Mouse (Mus musculus): ENCODE results near the gene Icam1. TPM values are rescaled to one million over a fixed set of nuclear protein-coding genes. Genes with fewer than 3 reads are reported as not detected.
"Not testable (repeated sequence)": the region's sequence is repeated elsewhere in the genome, so short reads cannot be mapped to it uniquely, and the experiment has no call there.

The Icam1 gene
- polyA plus RNA-seq, 1 experiment from 2014 or later: 10.3 TPM

DNA sequence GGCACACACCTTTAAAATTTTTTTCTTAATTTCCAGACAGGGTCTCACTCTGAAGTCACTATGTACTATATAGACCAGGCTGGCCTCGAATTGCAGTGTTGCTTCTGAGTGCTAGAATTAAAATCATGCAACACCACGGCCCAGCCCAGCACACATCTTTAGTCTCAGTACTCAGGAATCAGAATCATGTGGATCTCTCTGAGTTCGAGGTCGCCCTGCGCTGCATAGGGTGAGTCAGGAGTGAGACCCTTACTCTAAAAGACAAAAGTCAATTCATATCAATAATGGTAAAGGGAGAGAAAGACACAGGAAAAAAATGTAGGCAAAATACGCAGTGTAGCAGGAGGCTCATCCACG, 13.5 kb upstream of the Icam1 start:
- no peaks in the 10 kb centered on the region for H3K27me3 ChIP-seq (ENCODE audit: control insufficient read depth, insufficient read depth, low read length)
- 12% methylated on average over 7 of the region's 7 CpGs for WGBS

DNA sequence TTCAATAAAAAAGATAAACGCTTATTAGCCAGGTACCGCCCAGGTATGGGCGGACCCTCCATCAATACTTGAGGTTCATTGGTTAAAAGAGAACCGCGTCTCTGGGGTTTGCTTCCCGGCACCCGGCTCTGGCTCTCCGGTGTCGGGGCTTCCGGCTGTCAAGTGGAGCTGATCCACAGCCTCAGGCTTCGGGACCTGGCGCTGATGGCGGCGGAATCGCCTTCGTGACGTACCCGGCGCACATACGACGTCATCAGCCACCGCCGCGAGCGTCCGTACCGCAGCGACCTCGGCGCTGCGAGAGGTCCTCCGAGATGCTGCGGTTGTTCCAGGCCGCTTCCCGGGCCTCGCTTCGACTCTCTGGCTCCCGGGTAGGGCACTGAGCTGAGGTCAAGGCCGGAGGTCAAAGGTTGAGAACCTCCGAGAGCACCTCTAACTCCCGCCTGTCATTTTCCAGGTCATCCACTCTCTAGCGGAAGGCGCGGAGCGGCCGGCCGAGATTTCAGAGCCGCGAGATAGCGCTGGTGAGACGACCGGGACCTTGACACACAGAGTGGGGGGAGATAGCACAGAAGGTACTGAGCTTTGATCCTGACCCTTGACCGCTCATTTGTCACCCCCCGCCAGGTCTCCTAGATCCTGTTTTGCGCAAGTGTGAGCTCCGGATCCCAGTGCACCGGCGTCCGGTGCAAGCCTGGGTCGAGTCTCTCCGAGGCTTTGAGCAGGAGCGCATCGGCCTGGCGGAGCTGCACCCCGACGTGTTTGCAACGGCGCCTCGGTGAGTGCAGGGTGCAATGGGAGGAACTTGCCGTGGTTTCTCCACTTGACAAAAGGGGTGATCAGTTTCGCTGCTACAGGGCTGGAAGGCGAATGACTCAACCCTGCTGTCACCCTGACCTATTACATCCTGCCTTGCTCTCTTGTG, 12.9 kb upstream of the Icam1 start, which contains the start of gene Mrpl4:
TSS of gene Mrpl4 (plus strand) at position 112 of the 925 bp plus-strand sequence.
- peak; percentile 86 for ATAC-seq (ENCODE audit: low FRiP score, low TSS enrichment)
- under 1% methylated on average over 72 of the region's 72 CpGs for WGBS
- Histone ChIP-seq H3K9ac (ENCODE audit: low read depth, low read length) (peak within 1 kb of the TSS; percentile 80), H3K27ac (ENCODE audit: low read depth, low read length) (peak within 1 kb of the TSS; percentile 56; the same call in 1 of the 2 replicates), H3K27me3 (ENCODE audit: control insufficient read depth, insufficient read depth, low read length) (no peaks in the 10 kb centered on the region), H3K4me1 (ENCODE audit: control insufficient read depth, insufficient read depth, low read length) (no peaks in the 10 kb centered on the region), H3K4me3 (ENCODE audit: low read length) (peak within 1 kb of the TSS; percentile 86), H3K4me2 (replicated peaks; ENCODE audit: low read depth, low read length) (peak within 1 kb of the TSS; percentile 84), H3K9me3 (ENCODE audit: control insufficient read depth, low read length) (no peaks in the 10 kb centered on the region), H3K36me3 (ENCODE audit: control insufficient read depth, insufficient read depth, low read length) (peaks cover 26% of the 10 kb centered on the region)

More for the DNA sequence above, 13.5 kb upstream of the Icam1 start:
- Histone ChIP-seq H3K27ac (ENCODE audit: low read depth, low read length) (peak overlapping the region; percentile 56; the same call in 1 of the 2 replicates), H3K4me3 (ENCODE audit: low read length) (peak overlapping the region; percentile 86), H3K36me3 (ENCODE audit: control insufficient read depth, insufficient read depth, low read length) (peaks cover 19% of the 10 kb centered on the region), H3K4me2 (replicated peaks; ENCODE audit: low read depth, low read length) (peak overlapping the region; percentile 84), H3K9ac (ENCODE audit: low read depth, low read length) (peak overlapping the region; percentile 80), H3K9me3 (ENCODE audit: control insufficient read depth, low read length) (no peaks in the 10 kb centered on the region), H3K4me1 (ENCODE audit: control insufficient read depth, insufficient read depth, low read length) (no peaks in the 10 kb centered on the region)
- ATAC-seq (ENCODE audit: low FRiP score, low TSS enrichment): peak; percentile 24; the same call in 1 of the 2 replicates

- no peak for ATAC-seq (ENCODE audit: low FRiP score, low TSS enrichment)
- Histone ChIP-seq H3K4me3 (ENCODE audit: low read length) (no peak overlapping the region), H3K27me3 (ENCODE audit: control insufficient read depth, insufficient read depth, low read length) (no peaks in the 10 kb centered on the region), H3K4me2 (replicated peaks; ENCODE audit: low read depth, low read length) (no peak overlapping the region), H3K4me1 (ENCODE audit: control insufficient read depth, insufficient read depth, low read length) (no peaks in the 10 kb centered on the region), H3K9me3 (ENCODE audit: control insufficient read depth, low read length) (no peaks in the 10 kb centered on the region), H3K9ac (ENCODE audit: low read depth, low read length) (no peak overlapping the region), H3K27ac (ENCODE audit: low read depth, low read length) (no peak overlapping the region), H3K36me3 (ENCODE audit: control insufficient read depth, insufficient read depth, low read length) (peaks cover 37% of the 10 kb centered on the region)
- WGBS: 92% methylated on average over 10 of the region's 10 CpGs
These were observed 8.4 kb upstream of the Icam1 start for GRCm38 (mm10) chr9:21007313-21007952.

DNA sequence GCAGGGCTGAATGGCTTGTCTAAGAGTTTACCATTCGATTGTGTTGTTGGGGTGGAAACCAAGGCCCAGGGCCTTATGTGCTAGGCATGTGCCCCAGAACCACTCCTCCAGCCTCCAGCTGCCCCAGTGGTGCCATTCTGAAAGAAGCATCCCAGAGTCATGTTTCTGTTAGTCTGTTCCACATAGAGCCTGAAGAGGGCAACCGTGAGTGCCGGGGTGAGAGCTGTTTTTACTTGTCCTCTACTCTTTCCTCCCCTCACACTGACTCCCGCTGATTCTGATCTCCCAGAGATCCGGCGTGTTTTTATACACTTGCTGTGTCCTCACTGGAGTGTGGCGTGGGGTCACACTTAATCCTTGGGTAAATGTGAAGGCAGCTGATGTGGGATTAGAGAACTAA, 7.8 kb upstream of the Icam1 start:
- 81% methylated on average over 7 of the region's 7 CpGs for WGBS
- H3K27ac ChIP-seq (ENCODE audit: low read depth, low read length): no peak overlapping the region

DNA sequence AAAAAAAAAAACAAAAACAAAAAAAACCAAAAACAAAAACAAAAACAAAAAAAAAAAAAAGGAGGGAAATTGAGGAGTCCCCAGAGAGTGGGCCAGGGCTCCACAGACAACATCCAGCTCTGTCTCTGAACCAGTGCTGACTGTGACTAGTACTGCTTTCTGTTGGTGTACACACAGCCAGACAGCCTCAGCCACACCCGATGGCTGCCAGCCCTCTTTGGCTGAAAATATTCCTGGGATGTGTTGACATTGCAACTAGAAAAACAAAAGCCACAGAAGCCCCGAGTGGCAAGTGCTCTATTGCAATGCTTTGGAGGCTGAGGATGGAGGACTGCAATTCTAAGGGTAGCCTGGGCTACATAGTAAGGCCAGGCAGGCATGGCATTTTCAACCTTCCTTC, 5.4 kb upstream of the Icam1 start:
- H3K4me1 ChIP-seq (ENCODE audit: control insufficient read depth, insufficient read depth, low read length): peaks cover 5% of the 10 kb centered on the region; the same call in 1 of the 2 replicates
- H3K4me3 ChIP-seq (ENCODE audit: low read length): no peak overlapping the region
- no peaks in the 10 kb centered on the region for H3K9me3 ChIP-seq (ENCODE audit: control insufficient read depth, low read length)
- WGBS: 58% methylated on average over 2 of the region's 2 CpGs
- H3K4me2 ChIP-seq (replicated peaks; ENCODE audit: low read depth, low read length): no peak overlapping the region
- no peak overlapping the region for H3K9ac ChIP-seq (ENCODE audit: low read depth, low read length)
- no peaks in the 10 kb centered on the region for H3K27me3 ChIP-seq (ENCODE audit: control insufficient read depth, insufficient read depth, low read length)
- ATAC-seq (ENCODE audit: low FRiP score, low TSS enrichment): no peak
- H3K27ac ChIP-seq (ENCODE audit: low read depth, low read length): no peak overlapping the region
- peaks cover 29% of the 10 kb centered on the region for H3K36me3 ChIP-seq (ENCODE audit: control insufficient read depth, insufficient read depth, low read length)

More for the DNA sequence above, 7.8 kb upstream of the Icam1 start:
- Histone ChIP-seq H3K9me3 (ENCODE audit: control insufficient read depth, low read length) (no peaks in the 10 kb centered on the region), H3K9ac (ENCODE audit: low read depth, low read length) (no peak overlapping the region), H3K27me3 (ENCODE audit: control insufficient read depth, insufficient read depth, low read length) (no peaks in the 10 kb centered on the region), H3K36me3 (ENCODE audit: control insufficient read depth, insufficient read depth, low read length) (peaks cover 37% of the 10 kb centered on the region), H3K4me3 (ENCODE audit: low read length) (no peak overlapping the region), H3K4me2 (replicated peaks; ENCODE audit: low read depth, low read length) (no peak overlapping the region), H3K4me1 (ENCODE audit: control insufficient read depth, insufficient read depth, low read length) (no peaks in the 10 kb centered on the region)
- no peak for ATAC-seq (ENCODE audit: low FRiP score, low TSS enrichment)

GRCm38 (mm10) chr9:21010939-21011541, 4.7 kb upstream of the Icam1 start:
- not testable (repeated sequence) for H3K9me3 ChIP-seq (ENCODE audit: control insufficient read depth, low read length); H3K27me3 ChIP-seq (ENCODE audit: control insufficient read depth, insufficient read depth, low read length); H3K9ac ChIP-seq (ENCODE audit: low read depth, low read length); ATAC-seq (ENCODE audit: low FRiP score, low TSS enrichment); H3K4me3 ChIP-seq (ENCODE audit: low read length); H3K4me2 ChIP-seq (replicated peaks; ENCODE audit: low read depth, low read length); H3K27ac ChIP-seq (ENCODE audit: low read depth, low read length)
- Histone ChIP-seq H3K4me1 (ENCODE audit: control insufficient read depth, insufficient read depth, low read length) (peaks cover 12% of the 10 kb centered on the region; the same call in 1 of the 2 replicates), H3K36me3 (ENCODE audit: control insufficient read depth, insufficient read depth, low read length) (peaks cover 27% of the 10 kb centered on the region)
- 79% methylated on average over 9 of the region's 9 CpGs for WGBS

DNA sequence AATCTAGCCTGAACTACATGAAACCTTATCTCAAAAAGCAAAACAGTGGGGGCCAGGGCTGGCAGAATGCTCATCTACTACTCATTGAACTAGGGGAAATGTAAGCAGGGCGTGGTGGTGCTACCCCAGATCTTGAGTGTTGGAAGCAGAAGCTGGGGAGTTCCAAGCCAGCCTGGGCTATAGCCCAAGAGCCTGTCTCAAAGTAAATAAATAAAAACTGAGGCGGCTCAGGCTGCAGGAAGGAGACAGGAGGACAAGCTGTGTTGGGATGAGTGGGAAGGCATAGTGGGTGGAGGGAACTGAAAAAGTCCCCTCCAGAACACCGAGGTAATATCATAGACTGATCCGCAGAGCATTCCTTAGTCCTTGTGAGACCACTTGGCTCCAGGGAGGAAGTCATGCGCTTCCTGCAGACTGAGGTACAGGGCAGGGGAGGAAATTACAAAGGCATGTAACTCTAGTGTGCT, 3.9 kb upstream of the Icam1 start:
- Histone ChIP-seq H3K9me3 (ENCODE audit: control insufficient read depth, low read length) (no peaks in the 10 kb centered on the region), H3K36me3 (ENCODE audit: control insufficient read depth, insufficient read depth, low read length) (peaks cover 20% of the 10 kb centered on the region), H3K4me3 (ENCODE audit: low read length) (no peak overlapping the region), H3K9ac (ENCODE audit: low read depth, low read length) (no peak overlapping the region), H3K4me1 (ENCODE audit: control insufficient read depth, insufficient read depth, low read length) (peaks cover 14% of the 10 kb centered on the region; the same call in 1 of the 2 replicates), H3K27me3 (ENCODE audit: control insufficient read depth, insufficient read depth, low read length) (peaks cover 14% of the 10 kb centered on the region), H3K4me2 (replicated peaks; ENCODE audit: low read depth, low read length) (no peak overlapping the region), H3K27ac (ENCODE audit: low read depth, low read length) (peak overlapping the region; percentile 2; the same call in 1 of the 2 replicates)
- 53% methylated on average over 5 of the region's 5 CpGs for WGBS
- ATAC-seq (ENCODE audit: low FRiP score, low TSS enrichment): no peak

- 33% methylated on average over 1 of the region's 1 CpGs for WGBS
- Histone ChIP-seq H3K4me2 (replicated peaks; ENCODE audit: low read depth, low read length) (no peak overlapping the region), H3K4me3 (ENCODE audit: low read length) (no peak overlapping the region), H3K27me3 (ENCODE audit: control insufficient read depth, insufficient read depth, low read length) (peaks cover 19% of the 10 kb centered on the region), H3K9me3 (ENCODE audit: control insufficient read depth, low read length) (no peaks in the 10 kb centered on the region), H3K27ac (ENCODE audit: low read depth, low read length) (peak overlapping the region; percentile 2; the same call in 1 of the 2 replicates), H3K36me3 (ENCODE audit: control insufficient read depth, insufficient read depth, low read length) (peaks cover 17% of the 10 kb centered on the region), H3K9ac (ENCODE audit: low read depth, low read length) (no peak overlapping the region), H3K4me1 (ENCODE audit: control insufficient read depth, insufficient read depth, low read length) (peaks cover 14% of the 10 kb centered on the region; the same call in 1 of the 2 replicates)
- no peak for ATAC-seq (ENCODE audit: low FRiP score, low TSS enrichment)
These were observed 3.4 kb upstream of the Icam1 start for GRCm38 (mm10) chr9:21012368-21012767.
